Mouse (Mus musculus): Measurements from ENCODE around the gene Uevld.

Uevld gene

DNA sequence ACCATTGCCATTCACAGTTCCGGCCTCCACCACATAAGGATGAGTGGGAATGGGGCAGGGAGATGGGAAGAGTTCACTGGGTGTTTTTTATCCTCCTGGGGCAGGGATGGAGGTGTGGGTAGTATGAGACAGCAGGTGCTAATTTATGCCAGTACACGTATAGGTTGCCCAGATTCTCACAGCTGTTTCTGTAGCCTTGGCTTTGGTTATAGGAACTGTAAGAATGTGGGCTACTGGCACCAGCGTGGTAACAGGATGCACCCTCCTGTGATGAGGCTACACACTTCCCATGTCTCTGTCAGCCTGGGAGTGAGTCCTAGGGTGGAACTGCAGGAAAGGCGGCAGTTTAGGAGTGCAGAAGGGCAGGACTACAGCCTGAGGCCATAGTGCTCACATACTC is 81.5 kb downstream of the Uevld start:
- no peak for DNase-seq (ENCODE audit: low spot score in 2 of 2)
